Mouse (Mus musculus): ENCODE results near the gene Piga.

The Piga gene

DNA sequence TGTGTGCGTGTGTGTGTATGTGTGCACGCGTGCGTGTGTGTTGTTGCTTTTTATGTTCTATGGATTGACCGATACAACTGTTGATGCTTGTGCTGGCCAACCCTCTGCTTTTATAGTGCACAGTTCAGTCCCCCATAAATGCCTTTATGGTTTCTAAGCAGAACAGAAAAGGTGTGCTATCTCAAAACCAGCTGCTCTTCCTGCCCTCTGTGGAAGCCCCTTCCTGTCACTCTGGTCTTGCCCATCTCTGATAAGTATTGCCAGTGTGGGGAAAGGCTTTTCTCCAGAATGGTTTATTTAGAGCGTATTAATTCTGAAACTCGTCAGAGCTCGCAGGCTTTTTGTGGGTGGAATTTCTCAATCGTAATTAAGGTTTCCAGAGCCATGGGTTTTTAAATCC is 13.1 kb downstream of the Piga start:
- no peak for DNase-seq (ENCODE audit: low spot score)

DNA sequence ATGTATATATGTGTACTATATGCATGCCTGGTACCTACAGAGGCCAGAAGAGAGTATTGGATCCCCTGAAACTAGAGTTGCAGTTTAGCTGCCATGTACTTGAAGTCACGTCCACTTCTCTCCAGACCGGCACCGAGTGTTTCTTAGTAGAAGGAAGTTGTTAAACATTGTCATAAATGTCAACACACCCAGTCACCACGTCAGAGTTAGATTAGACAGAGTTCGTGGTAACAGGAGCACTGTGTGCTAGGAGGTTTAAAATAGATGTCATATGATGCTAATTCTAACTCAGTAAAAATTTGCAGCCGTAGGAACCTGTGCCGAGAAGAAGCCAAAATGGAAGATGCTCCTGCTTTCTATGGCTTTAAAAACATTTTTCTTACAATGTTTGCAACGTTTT is 17.1 kb downstream of the Piga start, which contains the start of gene Asb11:
Asb11 (plus strand) TSS at position 286 of the 400 bp plus-strand sequence.
- no peak for DNase-seq (ENCODE audit: low spot score)

DNA sequence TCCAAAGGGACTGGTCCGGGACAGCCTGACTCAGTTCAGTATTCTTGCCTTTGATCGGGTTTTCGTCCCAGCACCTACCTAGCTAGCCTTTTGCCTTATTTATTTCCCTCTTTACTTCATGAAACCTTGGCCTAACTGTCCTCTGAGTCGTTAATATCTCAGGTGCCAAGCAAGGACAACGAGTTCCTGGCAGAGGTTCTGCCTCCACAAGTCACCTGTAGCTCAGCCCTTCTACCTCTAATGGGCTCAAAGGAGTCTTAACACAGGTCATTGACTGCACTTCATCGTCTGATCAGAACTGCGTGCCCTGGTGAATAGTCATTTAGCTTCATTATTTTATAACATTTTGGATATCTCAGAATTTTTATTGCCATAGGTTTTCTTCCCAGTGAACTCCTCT is 19.9 kb downstream of the Piga start:
- no peak for DNase-seq (ENCODE audit: low spot score)

DNA sequence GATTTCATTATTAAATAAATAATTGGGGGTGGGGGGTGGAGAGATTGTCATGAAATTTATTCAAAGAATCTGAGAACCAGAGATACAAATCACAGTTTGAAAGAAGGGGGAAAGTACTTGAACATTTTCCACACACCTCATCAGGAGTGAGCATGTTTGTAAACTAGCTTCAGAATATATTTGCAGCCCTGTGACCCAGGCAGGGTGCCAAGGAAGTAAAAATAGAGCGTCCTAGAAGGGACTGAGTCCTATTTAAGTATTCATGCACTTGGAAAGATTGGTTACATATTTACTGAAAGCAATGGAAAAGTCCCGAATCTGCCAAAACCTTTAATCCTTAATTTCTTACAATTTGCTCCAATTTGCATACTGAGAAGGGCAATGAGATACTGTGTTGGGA is 20.6 kb downstream of the Piga start:
- DNase-seq (ENCODE audit: low spot score) = no peak

DNA sequence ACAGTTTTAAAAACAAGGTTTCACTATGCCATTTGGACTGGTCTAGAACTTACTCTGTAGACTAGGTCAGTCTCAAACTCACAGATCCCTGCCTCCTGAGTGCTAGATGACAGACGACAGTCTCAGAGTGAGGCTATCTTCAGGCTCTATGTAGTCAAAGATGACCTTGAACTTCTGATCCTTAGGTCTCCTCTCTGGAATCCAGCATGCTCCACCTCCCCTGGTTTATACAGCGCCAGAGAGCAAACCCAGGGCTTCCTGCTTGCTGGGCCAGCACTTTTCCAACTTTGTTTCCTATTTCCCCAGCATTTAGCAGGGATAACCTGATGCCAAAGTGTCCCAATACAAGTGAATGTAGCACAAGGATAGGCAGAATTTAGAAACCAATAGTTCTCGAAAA is 21.1 kb downstream of the Piga start:
- no peak for DNase-seq (ENCODE audit: low spot score)

DNA sequence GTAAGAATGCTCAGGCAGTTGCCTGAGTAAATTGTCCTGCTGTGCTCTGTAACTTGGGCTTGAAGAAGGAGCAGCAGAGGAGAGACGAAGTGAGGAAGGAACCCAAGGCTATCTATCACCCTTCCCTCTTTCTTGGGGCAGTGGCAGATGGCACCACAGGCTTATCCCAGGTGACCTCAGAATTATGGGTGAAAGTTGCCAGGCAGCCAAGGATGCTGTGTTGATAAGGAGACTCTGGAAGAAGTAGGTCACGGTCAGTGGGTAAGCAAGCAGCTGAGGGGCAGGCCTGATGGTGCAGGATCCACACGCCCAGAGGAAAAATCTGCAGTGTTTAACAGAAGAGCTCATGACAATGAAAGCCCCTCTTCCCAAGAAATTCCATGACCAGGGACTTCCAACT is 21.7 kb downstream of the Piga start:
- no peak for DNase-seq (ENCODE audit: low spot score)

DNA sequence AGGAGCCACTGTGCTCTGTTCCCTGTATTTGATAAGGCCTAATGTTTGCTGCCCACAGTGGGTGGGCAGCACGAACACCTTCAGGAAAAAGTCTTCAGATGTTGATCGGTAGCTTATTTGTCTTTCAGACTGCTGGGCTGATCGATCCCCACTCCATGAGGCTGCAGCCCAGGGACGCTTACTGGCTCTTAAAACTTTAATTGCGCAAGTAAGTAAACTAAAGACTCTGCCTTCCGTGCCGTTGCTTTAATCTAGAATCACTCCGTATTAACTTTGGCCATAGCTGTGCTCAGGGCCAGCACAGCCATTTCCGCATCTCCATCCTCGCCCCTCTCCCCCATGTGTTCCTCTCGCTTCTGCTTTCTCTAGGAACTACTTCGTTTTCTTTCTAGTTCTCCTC is 26.0 kb downstream of the Piga start:
- no peak for DNase-seq (ENCODE audit: low spot score)

DNA sequence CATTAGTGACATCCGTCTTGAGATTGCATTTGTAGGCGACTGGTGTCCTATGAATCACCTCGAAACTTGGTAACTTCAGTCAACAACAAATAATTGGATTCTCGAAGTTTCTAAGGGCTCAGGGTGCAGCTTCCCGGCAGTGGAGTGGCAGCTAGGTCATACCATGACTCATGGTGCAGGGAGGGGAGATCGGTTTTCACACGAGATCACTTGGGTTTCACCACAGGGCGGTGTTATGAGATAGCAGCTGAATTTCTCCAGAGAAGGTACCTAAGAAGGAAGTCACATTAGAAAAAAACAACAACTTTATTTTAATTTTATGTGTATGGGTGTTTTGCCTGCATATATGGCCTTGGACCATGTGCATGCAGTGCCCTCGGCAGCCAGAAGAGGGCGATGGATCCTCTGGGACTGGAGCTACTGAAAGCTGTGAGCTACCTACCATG is 26.5 kb downstream of the Piga start:
- DNase-seq (ENCODE audit: low spot score) = no peak

DNA sequence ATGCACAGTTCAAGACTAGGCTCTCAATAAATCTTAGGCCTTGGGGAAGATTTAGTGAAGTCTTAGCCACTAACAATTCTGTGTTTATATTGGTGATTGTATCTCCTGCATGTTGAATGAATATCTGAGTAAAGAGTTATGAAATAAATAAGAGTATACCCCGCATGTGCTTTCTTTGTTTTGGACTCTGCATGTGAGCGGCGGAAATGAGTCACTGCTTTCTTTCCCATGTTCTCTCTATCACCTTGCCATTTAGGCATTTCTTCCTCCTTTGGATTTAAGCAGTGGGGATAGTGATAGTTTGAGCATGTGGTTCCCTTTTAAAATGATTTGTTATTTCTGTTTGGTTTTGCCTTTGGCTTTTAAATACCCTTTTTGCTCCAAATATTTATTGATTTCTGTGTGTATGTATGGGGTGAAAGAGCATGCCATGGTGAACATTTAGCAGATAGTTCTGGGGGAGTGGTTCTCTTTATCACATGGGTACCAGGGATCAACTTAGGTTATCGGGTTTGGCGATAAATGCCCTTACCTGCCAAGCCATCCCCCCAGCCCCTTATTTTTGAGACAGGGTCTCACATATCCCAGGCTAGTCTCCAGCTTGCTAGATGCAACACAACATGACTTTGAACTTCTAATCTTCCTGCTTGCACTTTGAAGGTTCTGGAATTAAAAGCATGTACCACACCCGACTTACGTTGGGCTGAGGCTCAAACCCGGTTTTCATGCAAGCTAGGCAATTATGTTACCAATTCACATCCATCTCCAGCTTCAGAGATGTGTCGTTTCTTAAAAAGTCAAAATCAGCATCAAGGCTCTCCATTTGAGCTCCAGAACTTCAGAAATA is 27.5 kb downstream of the Piga start:
- no peak for DNase-seq (ENCODE audit: low spot score)

DNA sequence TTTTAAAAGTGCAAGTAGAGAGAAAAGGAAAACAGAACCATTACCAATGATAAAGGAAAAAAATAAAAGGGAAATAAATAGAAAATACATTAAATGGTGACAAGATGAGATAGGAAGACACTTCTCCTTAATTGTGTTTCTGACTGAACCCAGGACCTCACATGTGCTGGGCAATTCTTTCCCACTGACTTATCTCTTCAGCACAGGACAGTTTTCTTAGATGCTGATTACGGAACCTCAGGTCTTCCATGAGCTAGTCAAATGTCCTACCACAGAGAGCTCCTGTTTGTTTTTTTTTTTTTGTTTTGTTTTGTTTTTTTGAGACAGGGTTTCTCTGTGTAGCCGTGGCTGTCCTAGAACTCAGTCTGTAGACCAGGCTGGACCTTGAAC is 28.1 kb downstream of the Piga start:
- no peak for DNase-seq (ENCODE audit: low spot score)

DNA sequence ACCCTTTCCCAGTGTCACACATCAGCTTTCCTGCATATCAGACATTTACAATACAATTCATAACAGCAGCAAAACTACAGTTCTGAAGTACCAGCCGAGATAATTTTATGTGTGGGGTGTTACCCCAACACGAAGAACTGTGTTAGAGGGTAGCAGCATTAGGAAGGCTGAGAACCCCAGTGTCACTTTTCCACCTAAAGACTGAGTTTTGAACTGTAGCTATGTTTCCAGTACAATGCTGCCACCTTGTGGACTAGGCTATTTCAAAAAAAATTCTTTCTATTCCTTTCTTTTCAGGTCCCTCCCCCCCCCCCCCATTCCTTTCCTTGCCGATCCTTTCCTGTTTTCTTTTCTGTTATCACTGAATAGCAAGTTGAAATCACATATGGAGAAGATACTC is 29.6 kb downstream of the Piga start:
- DNase-seq (ENCODE audit: low spot score) = peak; percentile 74

DNA sequence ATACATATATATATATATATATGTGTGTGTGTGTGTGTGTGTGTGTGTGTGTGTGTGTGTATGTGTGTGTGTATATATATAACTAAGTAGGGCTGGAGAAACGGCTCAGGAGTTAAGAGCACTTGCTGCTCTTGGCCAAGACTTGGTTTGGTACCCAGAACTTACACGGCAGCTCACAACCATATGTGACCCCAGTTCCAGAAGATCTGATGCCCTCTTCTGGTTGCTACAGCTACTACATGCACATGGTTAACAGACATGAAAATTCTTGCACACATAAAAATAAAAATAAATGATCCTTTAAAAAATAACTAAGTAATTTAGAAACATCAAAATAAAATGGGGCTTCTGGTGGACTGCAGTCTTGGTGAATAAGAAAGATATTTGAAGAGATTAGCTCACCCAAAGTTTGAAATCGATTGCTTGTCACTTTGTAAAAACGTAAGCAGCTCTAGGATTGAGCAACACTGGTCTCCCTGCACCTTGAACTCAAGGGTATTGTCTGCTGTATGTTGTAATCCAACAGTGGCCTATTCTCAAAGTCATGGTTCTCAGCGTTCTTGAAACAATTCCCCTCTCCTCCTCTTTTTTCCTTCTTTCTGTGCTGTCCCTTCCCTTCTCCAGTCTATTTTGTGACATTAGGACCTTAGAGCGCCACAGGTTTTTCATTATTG is 39.8 kb downstream of the Piga start:
- DNase-seq (ENCODE audit: low spot score) = no peak
